Mouse (Mus musculus): ENCODE results near the gene Kdm2b.
"Not testable (repeated sequence)": the region's sequence is repeated elsewhere in the genome, so short reads cannot be mapped to it uniquely, and the experiment has no call there.

Gene Kdm2b

GRCm38 (mm10) chr5:123010806-123011205 lies 21.2 kb upstream of the Kdm2b start:
- no peak for DNase-seq

GRCm38 (mm10) chr5:123009873-123010272 lies 20.2 kb upstream of the Kdm2b start:
- DNase-seq, result no peak

- DNase-seq, result no peak
Measured at GRCm38 (mm10) chr5:123008877-123009493, 19.4 kb upstream of the Kdm2b start.

GRCm38 (mm10) chr5:123005716-123006592 lies 16.3 kb upstream of the Kdm2b start:
- DNase-seq, result no peak

- no peak for DNase-seq
Measured at GRCm38 (mm10) chr5:123000901-123001300, 11.3 kb upstream of the Kdm2b start.

GRCm38 (mm10) chr5:122997205-122998204 lies 7.9 kb upstream of the Kdm2b start:
- no peak for DNase-seq

GRCm38 (mm10) chr5:122994910-122995309 lies 5.3 kb upstream of the Kdm2b start:
- DNase-seq, result no peak

- DNase-seq, result peak; percentile 96
Measured at GRCm38 (mm10) chr5:122994303-122994846, 4.8 kb upstream of the Kdm2b start.

GRCm38 (mm10) chr5:122993811-122994210 lies 4.2 kb upstream of the Kdm2b start:
- no peak for DNase-seq

- DNase-seq, result no peak
Measured at GRCm38 (mm10) chr5:122991350-122992004, 1.9 kb upstream of the Kdm2b start.

- no peak for DNase-seq
Measured at GRCm38 (mm10) chr5:122990411-122991160, 963 bp upstream of the Kdm2b start.

GRCm38 (mm10) chr5:122989001-122989525 lies 560 bp downstream of the Kdm2b start:
- DNase-seq, result peak; percentile 71 to 78

GRCm38 (mm10) chr5:122988021-122988751 lies 1.4 kb downstream of the Kdm2b start:
- peak; percentile 47 to 48 for DNase-seq

GRCm38 (mm10) chr5:122987211-122988020 lies 2.2 kb downstream of the Kdm2b start:
- DNase-seq, result peak; percentile 21 to 44

- DNase-seq, result no peak
Measured at GRCm38 (mm10) chr5:122986091-122986493, 3.5 kb downstream of the Kdm2b start.

- DNase-seq, result no peak
Measured at GRCm38 (mm10) chr5:122985276-122985675, 4.3 kb downstream of the Kdm2b start.

GRCm38 (mm10) chr5:122984483-122984882 lies 5.1 kb downstream of the Kdm2b start:
- no peak for DNase-seq

- DNase-seq, result no peak
Measured at GRCm38 (mm10) chr5:122978970-122979369, 10.7 kb downstream of the Kdm2b start.

GRCm38 (mm10) chr5:122974701-122975100 lies 14.9 kb downstream of the Kdm2b start:
- DNase-seq, result not testable (repeated sequence)
